Mouse (Mus musculus): ENCODE measurements around the gene Nr2f6.

- no peak for TF ChIP-seq GATA1 (IDR thresholded peaks at IDR 0.05; ENCODE audit: borderline replicate concordance, low read length)
- no peak for TF ChIP-seq FLI1 (IDR thresholded peaks at IDR 0.05; ENCODE audit: low read length)
Observed at GRCm38 (mm10) chr8:71411535-71412273, 29.9 kb upstream of the Nr2f6 start.

All from megakaryocyte, embryonic 14.5 days (primary cell).